Mouse (Mus musculus) mouse embryonic stem cell (cell line): Measurements from ENCODE around the gene Sh3glb2.

Experiments used
- in situ Hi-C, 2 experiments: fragments of 300-500 bp; cut with MboI; formaldehyde crosslinking; loops; 1 replicate in 1 of 2; 3 replicates in 1 of 2; pipeline ENCODE4 v1.14.3; 2019 to 2020; ENCODE audit warnings: low sequenced_read_pairs in 2 of 2, low pct_unique_long_range_greater_than_20kb in 1 of 2, mixed read lengths in 1 of 2; ENCODE audit not compliant: unreplicated experiment in 1 of 2

Sh3glb2 gene

GRCm38 (mm10) chr2:30384814-30385213 is 25.7 kb upstream of the Sh3glb2 start:
- in situ Hi-C loops: no loop called here

- in situ Hi-C loops: no loop called here
These were observed 22.2 kb upstream of the Sh3glb2 start for GRCm38 (mm10) chr2:30381377-30381725.

- in situ Hi-C loops: no loop called here
These were observed 21.6 kb upstream of the Sh3glb2 start for GRCm38 (mm10) chr2:30380564-30381376.

GRCm38 (mm10) chr2:30379307-30379706 is 20.2 kb upstream of the Sh3glb2 start:
- in situ Hi-C loops: no loop called here

GRCm38 (mm10) chr2:30377721-30378120 is 18.6 kb upstream of the Sh3glb2 start:
- in situ Hi-C loops: no loop called here

- in situ Hi-C loops: no loop called here
These were observed 16.8 kb upstream of the Sh3glb2 start for GRCm38 (mm10) chr2:30375893-30376292.

GRCm38 (mm10) chr2:30372726-30373125 is 13.6 kb upstream of the Sh3glb2 start:
- in situ Hi-C loops: no loop called here

- in situ Hi-C loops: no loop called here
These were observed 12.4 kb upstream of the Sh3glb2 start for GRCm38 (mm10) chr2:30371544-30371943.

- in situ Hi-C loops: no loop called here
These were observed 7.1 kb upstream of the Sh3glb2 start for GRCm38 (mm10) chr2:30366203-30366602.

- in situ Hi-C loops: no loop called here
These were observed 6.3 kb upstream of the Sh3glb2 start for GRCm38 (mm10) chr2:30365281-30366069.

- in situ Hi-C loops: no loop called here
These were observed 4.9 kb upstream of the Sh3glb2 start, which contains the start of gene Miga2 for GRCm38 (mm10) chr2:30363773-30364650. Miga2 (plus strand) TSS chr2:30364233.

GRCm38 (mm10) chr2:30362865-30363264 is 3.7 kb upstream of the Sh3glb2 start:
- in situ Hi-C loops: no loop called here

GRCm38 (mm10) chr2:30360626-30361025 is 1.5 kb upstream of the Sh3glb2 start:
- in situ Hi-C loops: no loop called here

- in situ Hi-C loops: no loop called here
These were observed 1.3 kb downstream of the Sh3glb2 start for GRCm38 (mm10) chr2:30357552-30358510.

- in situ Hi-C loops: no loop called here
These were observed 2.2 kb downstream of the Sh3glb2 start for GRCm38 (mm10) chr2:30356906-30357305.

- in situ Hi-C loops: no loop called here
These were observed 2.9 kb downstream of the Sh3glb2 start for GRCm38 (mm10) chr2:30356266-30356665.

GRCm38 (mm10) chr2:30355861-30356260 is 3.3 kb downstream of the Sh3glb2 start:
- in situ Hi-C loops: no loop called here

GRCm38 (mm10) chr2:30351149-30351548 is 8.0 kb downstream of the Sh3glb2 start:
- in situ Hi-C loops: no loop called here
